Mouse (Mus musculus) thymus, adult 2 months (tissue): ENCODE data around the gene Esr2. TPM values are rescaled to one million over a fixed set of nuclear protein-coding genes. Genes with fewer than 3 reads are reported as not detected.
A peak's percentile ranks its signal among the peaks of the same experiment; 100 is the strongest.
"Not testable (repeated sequence)": the region's sequence is repeated elsewhere in the genome, so short reads cannot be mapped to it uniquely, and the experiment has no call there.

Source experiments
- DNase-seq: peaks from one replicate; pipeline ENCODE4 v3.0.0; 2021
- H3K27ac ChIP-seq: fragments of 200-500 bp; 2 replicates; pipeline ENCODE4 v1.5.1; 2012; ENCODE audit warnings: low read length, control low read depth; ENCODE audit not compliant: control insufficient read depth, insufficient read depth
- H3K27me3 ChIP-seq: fragments of 200-500 bp; 2 replicates; pipeline ENCODE4 v1.6.1; 2012; ENCODE audit warnings: mild to moderate bottlenecking, low read length, moderate library complexity, mixed read lengths; ENCODE audit not compliant: control insufficient read depth, insufficient read depth
- H3K36me3 ChIP-seq: fragments of 200-500 bp; 2 replicates; pipeline ENCODE4 v1.6.1; 2012; ENCODE audit warnings: mild to moderate bottlenecking, low read length, moderate library complexity; ENCODE audit not compliant: control insufficient read depth, insufficient read depth
- H3K4me1 ChIP-seq: fragments of 200-500 bp; replicated peaks from 2 replicates; pipeline ENCODE4 v1.6.1; 2012; ENCODE audit warnings: low read length; ENCODE audit not compliant: control insufficient read depth, insufficient read depth
- H3K4me3 ChIP-seq: fragments of 200-500 bp; 2 replicates; pipeline ENCODE4 v1.5.1; 2012; ENCODE audit warnings: mild to moderate bottlenecking, low read length, control low read depth, moderate library complexity; ENCODE audit not compliant: control insufficient read depth, insufficient read depth
- CTCF ChIP-seq: fragments of 200-500 bp; IDR thresholded peaks from 2 replicates; pipeline ENCODE4 v1.5.1; 2012; ENCODE audit warnings: mild to moderate bottlenecking, control low read depth, low read length, moderate library complexity, borderline replicate concordance; ENCODE audit not compliant: control insufficient read depth, poor library complexity, insufficient read depth; ENCODE audit errors: extremely low read depth
- POLR2A ChIP-seq: fragments of 200-500 bp; IDR thresholded peaks from 2 replicates; pipeline ENCODE4 v1.6.1; 2012; ENCODE audit warnings: mild to moderate bottlenecking, low read length, control low read depth, moderate library complexity; ENCODE audit not compliant: control insufficient read depth, poor library complexity, insufficient read depth; ENCODE audit errors: extremely low read depth
- WGBS: fragments of 180-500 bp; shearing (Covaris S2); methylation state at CpG from one replicate; pipeline ENCODE4 v1.1.7; 2018; 5-methylcytosine and 5-hydroxymethylcytosine counted together
- polyA plus RNA-seq: library from polyadenylated mRNA; depleted of rRNA; stranded (reverse); fragments of >200 nt; gene quantifications from 2 replicates; pipeline ENCODE4 v1.2.3, GENCODE M21; 2012; rRNA removed

The Esr2 gene
- polyA plus RNA-seq, result 0.08 and 0.38 TPM in 2 replicates

DNA sequence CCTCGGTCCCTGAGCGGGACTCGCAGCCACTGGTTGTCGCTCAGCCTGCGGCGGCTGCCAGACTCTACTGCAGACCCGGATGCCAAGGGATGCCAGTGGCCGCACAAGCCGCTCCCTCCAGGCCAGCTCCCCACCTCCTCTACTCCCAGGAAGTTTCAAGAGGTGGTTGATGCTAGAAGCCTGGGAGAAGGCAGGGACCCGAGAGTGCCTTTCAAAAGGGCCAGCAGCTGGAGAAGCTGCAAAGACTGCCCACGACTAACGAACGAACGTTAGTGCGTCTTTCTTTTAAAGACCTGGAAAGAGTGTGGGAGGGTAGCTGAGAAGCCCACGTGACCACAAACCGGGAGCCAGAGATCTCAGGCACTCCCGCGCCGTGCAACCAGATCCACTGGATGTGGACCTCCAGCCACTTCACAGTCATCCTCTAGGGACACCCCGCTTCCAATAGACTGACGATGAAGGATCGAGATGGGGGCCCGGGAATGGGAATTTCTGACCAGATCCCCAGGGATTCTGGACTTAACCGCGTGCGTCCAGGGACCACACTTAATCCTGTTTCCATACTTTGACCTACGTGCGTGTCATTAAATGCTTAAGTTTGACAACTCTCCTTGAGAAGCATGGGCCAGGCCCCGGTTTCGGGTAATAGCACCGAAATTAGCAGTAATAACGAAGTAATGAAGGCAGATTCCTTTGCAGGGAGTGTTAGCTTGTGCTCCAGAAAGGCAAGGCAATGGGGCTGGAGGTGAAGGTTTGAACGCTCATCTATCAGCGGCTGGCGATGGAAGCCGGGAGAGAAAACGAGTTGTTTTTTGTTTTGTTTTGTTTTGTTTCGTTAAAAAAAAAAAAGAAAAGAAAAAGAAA is at the start of gene Esr2:
Gene Esr2, minus strand, starts transcription at position 260 of the 864 bp plus-strand sequence.
- under 1% methylated on average over 39 of the region's 39 CpGs for WGBS
- no peak for TF ChIP-seq POLR2A
- TF ChIP-seq CTCF, result no peak
- peak; percentile 20 for DNase-seq
- Histone ChIP-seq H3K27ac (no peak within 1 kb of the TSS), H3K4me3 (peak within 1 kb of the TSS; percentile 46), H3K4me1 (peaks cover 7% of the 10 kb centered on the region), H3K27me3 (peaks cover 3% of the 10 kb centered on the region; the same call in 1 of the 2 replicates), H3K36me3 (no peaks in the 10 kb centered on the region)

DNA sequence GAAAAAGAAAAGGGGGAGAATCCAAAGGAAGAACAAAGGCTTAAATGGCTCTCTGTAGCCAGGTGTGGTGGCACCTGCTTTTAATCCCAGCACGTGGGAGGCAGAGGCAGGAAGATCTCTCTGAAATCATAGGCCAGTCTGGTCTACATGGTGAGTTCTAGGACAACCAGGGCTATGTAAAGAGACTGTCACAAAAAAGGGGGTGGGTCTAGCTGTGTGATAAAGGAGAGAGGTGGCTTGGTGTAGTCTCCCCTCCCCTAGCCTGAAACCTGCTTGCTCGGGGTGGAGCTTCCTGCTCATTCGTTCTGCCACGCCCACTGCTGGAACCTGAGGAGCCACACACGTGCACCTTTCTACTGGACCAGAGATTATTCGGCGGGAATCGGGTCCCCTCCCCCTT is 45.0 kb upstream of the Esr2 start:
- not testable (repeated sequence) for H3K4me3 ChIP-seq, H3K4me1 ChIP-seq, H3K36me3 ChIP-seq, H3K27ac ChIP-seq, DNase-seq, H3K27me3 ChIP-seq
- WGBS, result 92% methylated on average over 4 of the region's 8 CpGs

DNA sequence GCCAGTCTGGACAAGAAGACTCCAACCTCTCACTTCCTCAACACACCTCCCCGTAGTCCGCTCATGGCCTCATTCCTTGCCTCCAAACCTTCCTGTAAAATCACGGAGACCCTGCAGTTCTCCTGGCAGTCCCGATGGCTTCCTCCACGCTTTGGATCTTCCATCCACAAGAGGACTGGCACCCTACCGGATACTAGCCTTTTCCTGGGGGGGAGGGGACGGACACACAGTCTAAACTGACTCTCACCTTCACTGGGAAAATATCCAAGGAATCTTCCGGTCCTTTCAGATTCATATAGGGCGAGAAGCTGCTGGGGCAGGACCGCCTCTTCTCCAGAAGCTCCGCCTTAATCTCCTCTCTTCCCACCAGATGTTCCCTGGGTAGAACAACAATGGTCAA is 39.7 kb upstream of the Esr2 start:
- no peaks in the 10 kb centered on the region for H3K36me3 ChIP-seq
- H3K4me1 ChIP-seq, result no peaks in the 10 kb centered on the region
- DNase-seq, result no peak
- WGBS, result 83% methylated on average over 11 of the region's 11 CpGs
- no peaks in the 10 kb centered on the region for H3K27me3 ChIP-seq
- TF ChIP-seq POLR2A, result no peak
- no peak overlapping the region for H3K4me3 ChIP-seq
- H3K27ac ChIP-seq, result no peak overlapping the region

DNA sequence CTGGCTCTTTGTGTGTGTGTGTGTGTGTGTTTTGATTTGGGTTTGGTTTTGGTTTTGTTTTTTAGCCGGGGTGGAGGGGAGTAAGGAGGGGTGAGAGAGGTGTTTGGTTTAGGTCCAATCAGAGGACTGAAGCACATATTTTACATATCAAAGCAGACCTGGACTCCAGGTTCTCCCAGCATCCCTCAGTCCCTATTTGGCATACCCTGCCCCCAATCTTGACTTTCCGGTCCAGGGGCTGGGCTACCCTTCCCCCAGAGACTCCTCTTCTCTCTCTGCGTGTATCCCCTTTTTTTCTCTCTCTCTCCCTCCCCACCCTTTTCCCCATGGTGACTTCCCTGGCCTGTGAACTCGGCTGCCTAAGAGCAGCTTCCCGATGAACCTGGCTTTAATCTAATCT is 38.1 kb upstream of the Esr2 start:
- H3K27ac ChIP-seq, result no peak overlapping the region
- 73% methylated on average over 5 of the region's 5 CpGs for WGBS
- H3K36me3 ChIP-seq, result no peaks in the 10 kb centered on the region
- H3K4me1 ChIP-seq, result no peaks in the 10 kb centered on the region
- TF ChIP-seq POLR2A (no peak), CTCF (no peak)
- no peaks in the 10 kb centered on the region for H3K27me3 ChIP-seq
- no peak overlapping the region for H3K4me3 ChIP-seq
- DNase-seq, result no peak

DNA sequence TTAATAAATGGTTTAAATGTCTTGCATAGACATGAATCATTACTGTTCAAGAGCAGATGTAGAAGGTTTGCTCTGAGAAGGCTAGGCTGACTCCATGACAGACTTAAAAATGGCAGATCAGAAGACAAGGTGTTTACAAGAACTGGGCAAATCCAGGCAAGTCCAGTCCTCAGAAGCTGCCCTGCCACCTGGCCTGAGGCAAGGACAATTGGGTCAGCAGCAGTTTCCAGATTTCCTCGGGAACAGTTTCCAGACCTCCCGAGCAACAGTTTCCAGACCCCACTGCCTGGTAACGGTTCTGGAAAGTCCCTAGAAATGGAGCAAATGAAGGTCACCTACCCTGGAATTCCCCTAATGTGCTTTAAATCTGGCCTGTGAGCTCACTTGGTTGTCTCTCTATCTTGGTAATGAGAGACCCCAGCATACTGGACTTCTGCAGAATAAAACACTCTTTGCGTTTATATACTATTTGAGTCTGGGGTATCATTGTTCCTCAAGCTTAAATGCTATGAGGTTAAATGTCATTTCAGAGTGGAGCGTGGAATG is 32.4 kb upstream of the Esr2 start:
- no peak for TF ChIP-seq CTCF
- TF ChIP-seq POLR2A, result no peak
- H3K36me3 ChIP-seq, result no peaks in the 10 kb centered on the region
- H3K4me1 ChIP-seq, result no peaks in the 10 kb centered on the region
- H3K4me3 ChIP-seq, result no peak overlapping the region
- WGBS, result 94% methylated on average over 5 of the region's 5 CpGs
- DNase-seq, result no peak
- no peaks in the 10 kb centered on the region for H3K27me3 ChIP-seq
- no peak overlapping the region for H3K27ac ChIP-seq

DNA sequence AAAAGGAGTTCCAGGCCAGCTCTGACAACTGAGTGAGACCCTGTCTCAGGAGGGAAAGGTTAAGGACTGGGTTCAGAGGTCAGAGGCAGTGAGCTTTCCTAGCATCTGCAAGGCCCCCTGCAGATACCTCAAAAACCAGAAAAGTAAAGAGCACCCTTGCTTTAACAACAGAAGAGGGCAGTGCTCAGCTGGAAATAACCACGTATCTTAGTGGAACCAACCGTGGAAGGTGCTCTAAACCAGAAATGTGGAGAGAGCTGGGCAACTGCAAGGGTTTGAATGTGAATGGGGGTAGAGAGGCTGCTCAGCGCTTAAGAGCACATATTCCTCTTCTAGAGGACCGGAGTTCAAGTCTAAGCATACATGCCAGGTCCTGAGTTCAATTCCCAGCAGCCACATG is 23.3 kb upstream of the Esr2 start:
- TF ChIP-seq CTCF (no peak), POLR2A (no peak)
- no peaks in the 10 kb centered on the region for H3K36me3 ChIP-seq
- no peaks in the 10 kb centered on the region for H3K27me3 ChIP-seq
- H3K4me1 ChIP-seq, result peaks cover 4% of the 10 kb centered on the region
- 74% methylated on average over 4 of the region's 4 CpGs for WGBS
- DNase-seq, result no peak
- no peak overlapping the region for H3K4me3 ChIP-seq
- no peak overlapping the region for H3K27ac ChIP-seq

DNA sequence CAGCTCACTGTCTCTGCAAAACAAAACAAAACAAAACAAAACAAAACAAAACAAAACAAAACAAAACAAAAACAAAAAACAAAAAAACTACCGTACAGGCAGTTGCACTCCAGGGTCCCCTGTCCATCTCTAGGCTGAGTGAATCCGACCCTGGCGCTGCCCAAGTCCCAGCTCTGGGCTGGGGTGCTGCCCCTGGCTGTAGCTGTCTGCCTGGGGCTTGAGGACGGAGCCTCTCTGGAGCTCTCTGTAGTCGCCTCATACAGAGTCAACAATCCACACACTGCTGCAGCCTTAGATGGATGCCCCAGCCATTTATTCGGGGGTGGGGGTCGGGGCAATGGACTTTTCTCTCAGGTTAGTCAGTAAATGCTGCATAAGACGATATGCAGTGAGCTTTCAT is 20.0 kb upstream of the Esr2 start:
- Histone ChIP-seq H3K4me1 (peaks cover 4% of the 10 kb centered on the region), H3K27me3 (no peaks in the 10 kb centered on the region), H3K27ac (no peak overlapping the region), H3K4me3 (no peak overlapping the region), H3K36me3 (no peaks in the 10 kb centered on the region)
- DNase-seq, result no peak
- TF ChIP-seq POLR2A, result no peak
- TF ChIP-seq CTCF, result no peak
- WGBS, result 72% methylated on average over 8 of the region's 8 CpGs
